Mouse (Mus musculus): ENCODE data around the gene Zbtb42. TPM values are rescaled to one million over a fixed set of nuclear protein-coding genes. Genes with fewer than 3 reads are reported as not detected.

Gene Zbtb42
- polyA plus RNA-seq (2015; fragmentation: Nextera tagmentation; extraction: Ambion mirVana), result 2.4 and 4.0 TPM in 2 replicates

- Histone ChIP-seq H3K4me3 (ENCODE audit: low read length) (peak within 1 kb of the TSS; percentile 59), H3K4me2 (ENCODE audit: low read length) (peak within 1 kb of the TSS; percentile 97), H3K9ac (ENCODE audit: low read depth, low read length) (peak within 1 kb of the TSS; percentile 70), H3K27me3 (replicated peaks; ENCODE audit: control insufficient read depth, insufficient read depth, low read length) (peaks cover 14% of the 10 kb centered on the region), H3K27ac (ENCODE audit: low read depth, low read length) (no peak within 1 kb of the TSS), H3K4me1 (ENCODE audit: control insufficient read depth, insufficient read depth, low read depth, low read length) (peaks cover 31% of the 10 kb centered on the region), H3K36me3 (ENCODE audit: control insufficient read depth, insufficient read depth, low read length) (no peaks in the 10 kb centered on the region), H3K9me3 (ENCODE audit: control insufficient read depth, low read length) (no peaks in the 10 kb centered on the region)
- WGBS, result 0% methylated on average over 43 of the region's 60 CpGs
- no peak for ATAC-seq
These were observed at the start of gene Zbtb42 for GRCm38 (mm10) chr12:112678555-112679026. Zbtb42 (plus strand) TSS chr12:112678828.

DNA sequence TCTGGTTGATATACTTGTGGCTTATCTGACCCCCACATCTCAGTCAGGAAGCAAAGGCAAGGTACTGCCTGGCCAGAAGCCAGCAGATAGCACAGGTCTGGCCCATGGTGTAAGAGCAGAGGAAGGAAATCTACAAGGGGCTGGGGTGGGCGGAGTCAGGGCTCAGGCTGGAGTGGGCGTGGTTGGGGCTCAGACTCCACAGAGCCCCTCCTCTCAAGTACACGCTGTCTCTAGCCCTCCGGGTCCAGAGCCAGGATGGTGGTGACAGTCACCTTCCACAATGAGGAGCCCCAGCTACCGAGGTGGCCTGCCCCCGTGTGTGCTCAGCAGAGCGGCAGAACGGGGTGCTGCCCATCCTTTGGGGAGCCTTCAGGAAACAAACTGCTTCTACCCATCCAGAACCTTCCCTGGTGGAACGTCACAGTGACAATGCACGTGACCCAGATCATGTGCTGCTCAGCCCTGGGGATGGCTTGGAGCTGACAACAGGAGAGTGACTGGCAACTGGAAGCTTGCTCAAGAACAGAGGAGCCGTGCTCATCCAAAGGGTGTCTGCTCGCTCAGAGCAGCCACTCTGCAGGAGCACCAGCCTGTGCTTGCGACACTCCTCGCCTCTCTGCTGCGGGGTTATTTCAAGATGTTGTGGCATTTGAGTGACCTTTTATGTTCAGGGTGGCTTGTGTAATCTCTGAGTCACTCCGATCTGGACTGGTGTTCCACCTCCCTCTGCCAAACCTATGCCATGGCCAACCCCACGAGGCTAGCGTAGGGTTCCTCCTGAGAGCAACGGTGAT lies 49.5 kb upstream of the Zbtb42 start:
- H3K4me2 ChIP-seq (ENCODE audit: low read length), result peak overlapping the region; percentile 49
- H3K27ac ChIP-seq (ENCODE audit: low read depth, low read length), result no peak overlapping the region
- no peaks in the 10 kb centered on the region for H3K36me3 ChIP-seq (ENCODE audit: control insufficient read depth, insufficient read depth, low read length)
- peak; percentile 72 for ATAC-seq
- no peaks in the 10 kb centered on the region; the same call in 1 of the 2 replicates for H3K4me1 ChIP-seq (ENCODE audit: control insufficient read depth, insufficient read depth, low read depth, low read length)
- H3K4me3 ChIP-seq (ENCODE audit: low read length), result peak overlapping the region; percentile 29
- H3K9ac ChIP-seq (ENCODE audit: low read depth, low read length), result peak overlapping the region; percentile 42
- WGBS, result 38% methylated on average over 19 of the region's 19 CpGs
- no peaks in the 10 kb centered on the region for H3K27me3 ChIP-seq (replicated peaks; ENCODE audit: control insufficient read depth, insufficient read depth, low read length)
- H3K9me3 ChIP-seq (ENCODE audit: control insufficient read depth, low read length), result no peaks in the 10 kb centered on the region

GRCm38 (mm10) chr12:112630029-112630428 lies 48.6 kb upstream of the Zbtb42 start:
- 92% methylated on average over 12 of the region's 12 CpGs for WGBS
- Histone ChIP-seq H3K27ac (ENCODE audit: low read depth, low read length) (no peak overlapping the region), H3K36me3 (ENCODE audit: control insufficient read depth, insufficient read depth, low read length) (no peaks in the 10 kb centered on the region), H3K4me1 (ENCODE audit: control insufficient read depth, insufficient read depth, low read depth, low read length) (no peaks in the 10 kb centered on the region; the same call in 1 of the 2 replicates), H3K4me3 (ENCODE audit: low read length) (no peak overlapping the region), H3K9me3 (ENCODE audit: control insufficient read depth, low read length) (no peaks in the 10 kb centered on the region), H3K9ac (ENCODE audit: low read depth, low read length) (no peak overlapping the region), H3K4me2 (ENCODE audit: low read length) (no peak overlapping the region), H3K27me3 (replicated peaks; ENCODE audit: control insufficient read depth, insufficient read depth, low read length) (no peaks in the 10 kb centered on the region)
- no peak for ATAC-seq

GRCm38 (mm10) chr12:112630796-112631195 lies 47.8 kb upstream of the Zbtb42 start:
- H3K27me3 ChIP-seq (replicated peaks; ENCODE audit: control insufficient read depth, insufficient read depth, low read length), result no peaks in the 10 kb centered on the region
- H3K4me3 ChIP-seq (ENCODE audit: low read length), result no peak overlapping the region
- H3K9ac ChIP-seq (ENCODE audit: low read depth, low read length), result no peak overlapping the region
- H3K4me2 ChIP-seq (ENCODE audit: low read length), result no peak overlapping the region
- no peak for ATAC-seq
- no peaks in the 10 kb centered on the region; the same call in 1 of the 2 replicates for H3K4me1 ChIP-seq (ENCODE audit: control insufficient read depth, insufficient read depth, low read depth, low read length)
- H3K9me3 ChIP-seq (ENCODE audit: control insufficient read depth, low read length), result no peaks in the 10 kb centered on the region
- WGBS, result 86% methylated on average over 5 of the region's 5 CpGs
- no peaks in the 10 kb centered on the region for H3K36me3 ChIP-seq (ENCODE audit: control insufficient read depth, insufficient read depth, low read length)
- no peak overlapping the region for H3K27ac ChIP-seq (ENCODE audit: low read depth, low read length)

GRCm38 (mm10) chr12:112631472-112631871 lies 47.2 kb upstream of the Zbtb42 start:
- no peaks in the 10 kb centered on the region for H3K36me3 ChIP-seq (ENCODE audit: control insufficient read depth, insufficient read depth, low read length)
- no peak for ATAC-seq
- no peak overlapping the region for H3K4me3 ChIP-seq (ENCODE audit: low read length)
- H3K27ac ChIP-seq (ENCODE audit: low read depth, low read length), result no peak overlapping the region
- 57% methylated on average over 1 of the region's 1 CpGs for WGBS
- no peak overlapping the region for H3K4me2 ChIP-seq (ENCODE audit: low read length)
- no peaks in the 10 kb centered on the region for H3K27me3 ChIP-seq (replicated peaks; ENCODE audit: control insufficient read depth, insufficient read depth, low read length)
- no peaks in the 10 kb centered on the region for H3K9me3 ChIP-seq (ENCODE audit: control insufficient read depth, low read length)
- H3K9ac ChIP-seq (ENCODE audit: low read depth, low read length), result no peak overlapping the region
- H3K4me1 ChIP-seq (ENCODE audit: control insufficient read depth, insufficient read depth, low read depth, low read length), result no peaks in the 10 kb centered on the region; the same call in 1 of the 2 replicates

DNA sequence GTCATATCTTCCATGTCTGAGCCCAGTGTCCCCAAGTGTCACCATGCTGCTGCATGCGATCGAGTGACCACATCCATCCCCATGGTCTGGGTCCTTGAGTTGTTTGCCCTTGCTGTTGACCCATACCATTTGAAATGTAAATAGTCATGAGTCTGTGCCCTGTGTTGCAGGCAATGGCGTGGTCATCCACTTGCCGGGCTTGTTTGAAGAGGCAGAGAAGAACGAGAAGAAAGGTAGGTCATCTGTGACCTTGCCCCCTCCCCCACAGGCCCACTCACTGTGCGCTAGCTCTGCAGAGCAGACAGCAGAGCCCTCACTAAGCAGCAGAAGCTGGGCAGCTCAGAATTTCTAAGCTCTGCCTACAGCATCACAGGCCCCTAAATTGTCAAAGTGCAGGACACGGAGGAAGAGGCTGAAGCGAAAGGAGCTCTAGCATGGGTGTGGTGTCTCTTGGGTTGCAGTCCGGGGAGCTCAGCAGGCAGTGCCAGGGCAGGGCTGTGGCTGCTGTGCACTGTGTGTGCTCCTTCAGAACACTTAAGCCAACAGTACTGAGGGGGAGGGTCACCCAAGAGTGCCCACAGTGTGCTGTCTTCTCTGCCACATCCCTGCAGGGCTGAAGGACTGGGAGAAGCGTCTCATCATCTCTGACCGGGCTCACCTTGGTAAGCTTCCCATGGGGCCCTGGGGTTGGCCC lies 46.4 kb upstream of the Zbtb42 start:
- H3K27ac ChIP-seq (ENCODE audit: low read depth, low read length), result no peak overlapping the region
- WGBS, result 76% methylated on average over 11 of the region's 11 CpGs
- no peak for ATAC-seq
- H3K9ac ChIP-seq (ENCODE audit: low read depth, low read length), result no peak overlapping the region
- no peaks in the 10 kb centered on the region for H3K27me3 ChIP-seq (replicated peaks; ENCODE audit: control insufficient read depth, insufficient read depth, low read length)
- no peaks in the 10 kb centered on the region for H3K9me3 ChIP-seq (ENCODE audit: control insufficient read depth, low read length)
- no peaks in the 10 kb centered on the region; the same call in 1 of the 2 replicates for H3K4me1 ChIP-seq (ENCODE audit: control insufficient read depth, insufficient read depth, low read depth, low read length)
- H3K36me3 ChIP-seq (ENCODE audit: control insufficient read depth, insufficient read depth, low read length), result no peaks in the 10 kb centered on the region
- no peak overlapping the region for H3K4me2 ChIP-seq (ENCODE audit: low read length)
- H3K4me3 ChIP-seq (ENCODE audit: low read length), result no peak overlapping the region

- no peak for ATAC-seq
- Histone ChIP-seq H3K27ac (ENCODE audit: low read depth, low read length) (no peak overlapping the region), H3K4me1 (ENCODE audit: control insufficient read depth, insufficient read depth, low read depth, low read length) (no peaks in the 10 kb centered on the region; the same call in 1 of the 2 replicates), H3K36me3 (ENCODE audit: control insufficient read depth, insufficient read depth, low read length) (no peaks in the 10 kb centered on the region), H3K9ac (ENCODE audit: low read depth, low read length) (no peak overlapping the region), H3K4me2 (ENCODE audit: low read length) (no peak overlapping the region), H3K9me3 (ENCODE audit: control insufficient read depth, low read length) (no peaks in the 10 kb centered on the region), H3K27me3 (replicated peaks; ENCODE audit: control insufficient read depth, insufficient read depth, low read length) (no peaks in the 10 kb centered on the region), H3K4me3 (ENCODE audit: low read length) (no peak overlapping the region)
- 89% methylated on average over 5 of the region's 5 CpGs for WGBS
These were observed 45.7 kb upstream of the Zbtb42 start for GRCm38 (mm10) chr12:112632907-112633306.

GRCm38 (mm10) chr12:112633686-112634085 lies 44.9 kb upstream of the Zbtb42 start:
- Histone ChIP-seq H3K36me3 (ENCODE audit: control insufficient read depth, insufficient read depth, low read length) (no peaks in the 10 kb centered on the region), H3K4me3 (ENCODE audit: low read length) (no peak overlapping the region), H3K4me2 (ENCODE audit: low read length) (no peak overlapping the region), H3K4me1 (ENCODE audit: control insufficient read depth, insufficient read depth, low read depth, low read length) (no peaks in the 10 kb centered on the region; the same call in 1 of the 2 replicates), H3K27ac (ENCODE audit: low read depth, low read length) (no peak overlapping the region), H3K9me3 (ENCODE audit: control insufficient read depth, low read length) (no peaks in the 10 kb centered on the region), H3K9ac (ENCODE audit: low read depth, low read length) (no peak overlapping the region), H3K27me3 (replicated peaks; ENCODE audit: control insufficient read depth, insufficient read depth, low read length) (no peaks in the 10 kb centered on the region)
- no peak for ATAC-seq
- WGBS, result 72% methylated on average over 9 of the region's 9 CpGs

GRCm38 (mm10) chr12:112639526-112639925 lies 39.1 kb upstream of the Zbtb42 start:
- Histone ChIP-seq H3K9me3 (ENCODE audit: control insufficient read depth, low read length) (no peaks in the 10 kb centered on the region), H3K4me2 (ENCODE audit: low read length) (no peak overlapping the region), H3K36me3 (ENCODE audit: control insufficient read depth, insufficient read depth, low read length) (no peaks in the 10 kb centered on the region), H3K27ac (ENCODE audit: low read depth, low read length) (no peak overlapping the region), H3K9ac (ENCODE audit: low read depth, low read length) (no peak overlapping the region), H3K4me3 (ENCODE audit: low read length) (no peak overlapping the region), H3K4me1 (ENCODE audit: control insufficient read depth, insufficient read depth, low read depth, low read length) (peaks cover 4% of the 10 kb centered on the region; the same call in 1 of the 2 replicates), H3K27me3 (replicated peaks; ENCODE audit: control insufficient read depth, insufficient read depth, low read length) (no peaks in the 10 kb centered on the region)
- 87% methylated on average over 10 of the region's 10 CpGs for WGBS
- ATAC-seq, result no peak

Measured in hindbrain, embryonic 16.5 days (tissue).